Mouse (Mus musculus): ENCODE results near the gene Tln2.

Tln2 gene

DNA sequence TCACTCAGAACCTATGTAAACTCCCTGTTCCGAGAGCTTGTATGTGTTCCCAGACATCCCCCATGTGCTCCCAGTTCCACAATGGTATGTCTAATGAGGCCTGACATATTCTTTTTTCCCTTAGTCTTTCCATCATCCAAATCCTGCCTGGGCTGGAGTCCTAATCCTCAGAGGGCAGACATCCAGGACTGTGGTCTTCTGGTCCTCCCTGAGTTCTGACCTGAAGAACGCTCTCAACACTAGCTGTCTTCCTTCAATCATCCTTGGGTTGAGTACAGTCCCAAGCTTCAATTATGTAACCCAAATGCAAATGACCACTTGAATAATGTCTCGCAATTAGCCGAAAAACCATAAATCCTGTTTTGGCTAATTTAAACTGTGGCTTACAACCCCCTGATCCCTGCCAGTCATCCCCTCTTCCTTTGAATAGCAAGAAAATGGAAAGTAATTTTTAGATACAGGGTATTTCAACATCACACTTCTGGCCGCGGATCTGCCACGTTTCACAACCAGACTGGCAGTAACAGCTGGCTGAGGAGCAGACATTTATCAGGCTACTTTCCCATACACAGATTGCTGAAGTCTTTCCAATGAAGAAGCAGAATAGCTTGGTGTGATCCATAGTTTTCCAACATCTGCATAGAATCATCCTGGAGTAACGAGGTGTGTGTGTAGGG, 65.5 kb downstream of the Tln2 start:
- in situ Hi-C loops (cut with MboI; ENCODE audit: low pct_unique_long_range_greater_than_20kb in 1 of 2, low sequenced_read_pairs in 2 of 2, unreplicated experiment in 1 of 2): no loop called here

GRCm38 (mm10) chr9:67489370-67489769, 70.1 kb downstream of the Tln2 start:
- in situ Hi-C loops (cut with MboI; ENCODE audit: low pct_unique_long_range_greater_than_20kb in 1 of 2, low sequenced_read_pairs in 2 of 2, unreplicated experiment in 1 of 2): no loop called here

DNA sequence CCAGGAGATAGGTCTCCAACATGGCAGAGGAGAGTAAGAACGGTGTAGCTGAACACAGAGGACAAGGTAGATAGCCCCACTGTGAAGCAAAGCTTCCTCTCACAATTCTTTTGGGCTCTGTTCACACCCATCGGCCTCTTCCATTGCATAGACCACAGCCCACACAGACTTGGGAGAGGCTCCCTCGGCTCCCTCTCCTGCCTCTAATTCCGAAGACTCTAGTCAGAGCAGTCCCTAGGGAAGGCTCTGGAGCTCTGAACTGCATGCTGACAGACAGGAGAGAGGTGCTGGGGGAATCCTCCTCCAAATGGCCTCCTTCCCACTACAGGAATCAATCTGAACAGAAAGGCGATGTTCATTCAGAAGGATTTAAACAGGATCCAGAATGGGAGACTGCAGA, 72.9 kb downstream of the Tln2 start:
- in situ Hi-C loops (cut with MboI; ENCODE audit: low pct_unique_long_range_greater_than_20kb in 1 of 2, low sequenced_read_pairs in 2 of 2, unreplicated experiment in 1 of 2): no loop called here

DNA sequence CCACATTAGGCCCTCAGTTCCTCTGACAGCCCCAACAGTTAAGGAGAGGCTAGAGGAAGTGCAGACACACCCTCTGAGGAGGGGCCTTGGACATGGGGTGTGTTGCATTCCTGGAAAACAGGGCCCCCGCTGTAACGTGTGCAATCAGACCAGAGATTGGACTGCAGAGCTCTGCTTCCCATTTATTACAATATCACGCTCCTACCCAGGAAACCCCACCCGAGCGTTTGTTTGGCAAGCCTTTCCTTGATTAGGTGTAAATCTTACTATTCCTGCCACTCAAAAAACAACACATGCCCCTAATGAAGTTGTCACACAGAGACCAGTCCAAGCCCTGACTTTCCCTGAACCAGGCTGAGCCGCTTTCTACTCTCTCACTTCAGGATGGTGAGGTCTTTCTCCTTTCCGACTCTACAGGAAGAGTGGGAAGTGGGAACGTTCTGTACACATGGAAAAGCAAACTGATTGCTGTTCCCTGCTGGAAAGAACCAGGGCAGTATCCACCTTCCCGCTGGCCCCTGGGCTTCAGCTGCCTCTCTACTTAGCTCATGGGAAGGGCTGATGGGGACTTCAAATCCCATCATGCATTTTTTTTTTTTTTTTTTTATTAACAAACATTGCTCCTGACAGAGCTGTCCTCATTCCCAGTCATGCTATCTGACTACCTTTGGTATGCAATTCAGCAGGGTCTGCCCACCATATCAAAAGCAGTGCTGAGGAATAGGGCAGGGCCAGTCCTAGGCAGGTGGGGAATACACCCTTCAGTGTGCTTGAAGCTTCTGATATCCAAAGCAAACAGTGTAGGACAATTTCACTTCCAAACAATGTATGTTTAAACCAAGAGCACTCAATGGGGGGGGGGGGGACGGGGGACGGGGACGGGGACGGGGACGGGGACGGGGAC, 74.1 kb downstream of the Tln2 start:
- in situ Hi-C loops (cut with MboI; ENCODE audit: low pct_unique_long_range_greater_than_20kb in 1 of 2, low sequenced_read_pairs in 2 of 2, unreplicated experiment in 1 of 2): no loop called here

DNA sequence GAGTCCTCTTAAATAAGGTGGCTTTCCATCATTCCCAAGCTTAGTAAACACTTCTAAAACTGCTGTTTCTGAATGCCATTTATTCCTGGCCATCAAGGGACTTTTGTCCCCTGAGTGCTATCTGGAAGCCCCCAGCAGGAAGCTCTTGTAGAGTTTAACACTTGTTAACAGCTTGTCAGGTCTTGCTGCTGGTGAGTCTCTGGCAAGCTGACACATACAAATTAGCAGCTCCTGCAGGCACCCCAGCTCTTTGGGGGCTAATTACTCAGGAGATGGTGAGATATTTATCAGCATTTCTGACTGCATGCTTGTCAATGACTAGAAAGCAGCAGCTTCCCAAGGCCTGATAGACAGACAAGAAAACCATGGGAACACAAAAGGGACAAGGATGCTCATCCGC, 77.2 kb downstream of the Tln2 start:
- in situ Hi-C loops (cut with MboI; ENCODE audit: low pct_unique_long_range_greater_than_20kb in 1 of 2, low sequenced_read_pairs in 2 of 2, unreplicated experiment in 1 of 2): no loop called here

GRCm38 (mm10) chr9:67481851-67482250, 77.7 kb downstream of the Tln2 start:
- in situ Hi-C loops (cut with MboI; ENCODE audit: low pct_unique_long_range_greater_than_20kb in 1 of 2, low sequenced_read_pairs in 2 of 2, unreplicated experiment in 1 of 2): no loop called here

DNA sequence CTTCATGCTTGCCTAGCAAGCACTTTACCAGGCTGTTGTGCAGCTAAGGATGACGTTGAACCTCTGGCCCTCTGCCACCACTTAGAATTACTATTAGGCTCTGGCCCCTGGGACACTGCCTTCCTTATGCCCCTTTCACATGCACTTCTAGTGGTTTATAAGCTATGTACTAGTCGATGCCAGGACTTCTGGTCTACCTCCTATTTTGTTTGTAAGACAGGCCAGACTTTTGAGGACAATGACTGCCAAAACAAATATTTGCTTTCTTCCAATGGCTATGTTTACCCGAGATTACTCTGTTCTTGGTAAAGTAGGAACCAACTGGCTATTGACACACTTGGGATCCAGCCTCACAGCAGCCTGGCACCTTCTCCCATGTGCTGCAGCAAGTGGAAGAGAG, 82.1 kb downstream of the Tln2 start:
- in situ Hi-C loops (cut with MboI; ENCODE audit: low pct_unique_long_range_greater_than_20kb in 1 of 2, low sequenced_read_pairs in 2 of 2, unreplicated experiment in 1 of 2): no loop called here

- in situ Hi-C loops (cut with MboI; ENCODE audit: low pct_unique_long_range_greater_than_20kb in 1 of 2, low sequenced_read_pairs in 2 of 2, unreplicated experiment in 1 of 2): no loop called here
Observed at GRCm38 (mm10) chr9:67476184-67476583, 83.3 kb downstream of the Tln2 start.

DNA sequence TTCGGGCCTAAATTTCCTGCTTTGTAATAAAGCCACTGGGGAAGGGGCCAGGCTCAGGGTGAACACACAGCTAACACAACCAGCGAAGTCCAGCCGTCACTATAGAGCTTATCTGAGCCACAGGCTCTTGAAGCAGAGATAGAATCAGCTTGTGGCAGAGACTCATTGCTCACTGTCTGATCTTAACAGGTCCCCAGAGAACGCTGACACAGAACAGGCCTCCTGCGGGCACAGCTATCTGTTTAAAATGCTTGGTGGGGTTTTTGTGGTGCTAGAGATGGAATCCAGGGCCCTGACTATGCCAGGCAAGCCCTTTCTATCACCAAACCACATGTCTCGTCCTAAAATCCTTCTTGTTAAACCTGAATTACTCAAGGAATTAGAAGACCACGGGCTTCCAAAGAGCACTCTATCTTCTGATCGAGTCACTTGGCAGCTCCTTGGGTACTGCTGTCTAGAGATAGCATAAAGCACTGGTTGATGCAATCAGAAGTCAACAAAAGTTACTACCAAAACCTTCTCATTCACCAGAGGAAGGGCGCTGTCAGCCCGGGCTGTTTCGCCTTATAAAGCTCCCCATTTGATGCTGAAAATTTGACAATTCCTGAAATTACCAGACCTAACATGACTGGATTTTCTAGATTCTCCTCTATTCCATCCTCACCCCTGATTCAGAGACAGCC, 95.9 kb downstream of the Tln2 start:
- in situ Hi-C loops (cut with MboI; ENCODE audit: low pct_unique_long_range_greater_than_20kb in 1 of 2, low sequenced_read_pairs in 2 of 2, unreplicated experiment in 1 of 2): no loop called here

DNA sequence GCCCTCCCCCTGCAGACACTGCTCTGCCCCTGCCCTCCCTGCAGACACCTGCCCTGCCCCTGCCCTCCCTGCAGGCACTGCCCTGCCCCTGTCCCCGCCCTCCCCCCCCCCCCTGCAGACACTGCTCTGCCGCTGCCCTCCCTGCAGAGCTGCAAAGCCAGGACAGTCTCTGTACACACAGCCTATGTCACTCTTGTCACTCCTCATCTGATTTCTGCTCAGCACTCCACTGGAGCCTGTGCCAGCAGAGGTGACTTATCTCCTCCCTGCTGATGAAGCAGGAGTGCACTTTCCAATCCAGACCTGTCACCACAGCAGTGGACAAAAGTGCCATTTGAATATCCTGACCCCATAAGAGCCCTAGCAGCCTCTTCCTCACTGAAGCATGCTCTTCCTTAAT, 118.0 kb downstream of the Tln2 start:
- in situ Hi-C loops (cut with MboI; ENCODE audit: low pct_unique_long_range_greater_than_20kb in 1 of 2, low sequenced_read_pairs in 2 of 2, unreplicated experiment in 1 of 2): no loop called here

GRCm38 (mm10) chr9:67437511-67437910, 122.0 kb downstream of the Tln2 start:
- in situ Hi-C loops (cut with MboI; ENCODE audit: low pct_unique_long_range_greater_than_20kb in 1 of 2, low sequenced_read_pairs in 2 of 2, unreplicated experiment in 1 of 2): no loop called here

GRCm38 (mm10) chr9:67435333-67436154, 124.0 kb downstream of the Tln2 start:
- in situ Hi-C loops (cut with MboI; ENCODE audit: low pct_unique_long_range_greater_than_20kb in 1 of 2, low sequenced_read_pairs in 2 of 2, unreplicated experiment in 1 of 2): no loop called here

DNA sequence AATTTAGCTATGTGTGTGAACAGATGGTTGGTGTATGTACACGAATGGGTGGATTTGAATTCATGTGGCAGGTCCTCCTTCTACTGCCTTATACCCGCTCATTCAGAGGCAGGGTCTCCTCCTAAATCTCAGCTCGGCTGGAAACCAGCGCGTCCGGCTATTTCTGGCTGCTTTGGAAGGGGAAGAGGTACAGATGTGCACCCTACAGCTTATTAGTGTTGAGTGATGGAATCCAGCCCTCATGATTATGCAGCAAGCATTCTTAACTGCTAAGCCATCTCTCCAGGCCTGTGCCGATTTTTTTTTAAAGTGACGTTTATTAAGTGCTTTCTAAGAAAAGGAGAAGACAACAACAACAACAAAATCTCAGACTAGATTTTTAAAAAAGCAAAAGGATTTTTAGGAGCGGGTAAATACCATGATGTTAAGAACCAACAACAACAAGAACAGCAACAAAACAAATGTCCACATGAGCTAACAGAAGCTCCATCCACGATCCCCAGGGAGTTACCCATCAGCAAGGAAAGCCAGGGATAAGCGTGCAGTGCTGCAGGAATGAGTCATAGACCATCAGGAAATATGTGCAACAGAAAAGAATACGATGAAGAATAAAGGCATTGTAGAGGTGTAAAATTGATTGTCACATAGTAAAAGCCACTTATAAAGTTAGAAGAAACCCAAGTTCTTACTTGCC, 130.2 kb downstream of the Tln2 start:
- in situ Hi-C loops (cut with MboI; ENCODE audit: low pct_unique_long_range_greater_than_20kb in 1 of 2, low sequenced_read_pairs in 2 of 2, unreplicated experiment in 1 of 2): no loop called here

DNA sequence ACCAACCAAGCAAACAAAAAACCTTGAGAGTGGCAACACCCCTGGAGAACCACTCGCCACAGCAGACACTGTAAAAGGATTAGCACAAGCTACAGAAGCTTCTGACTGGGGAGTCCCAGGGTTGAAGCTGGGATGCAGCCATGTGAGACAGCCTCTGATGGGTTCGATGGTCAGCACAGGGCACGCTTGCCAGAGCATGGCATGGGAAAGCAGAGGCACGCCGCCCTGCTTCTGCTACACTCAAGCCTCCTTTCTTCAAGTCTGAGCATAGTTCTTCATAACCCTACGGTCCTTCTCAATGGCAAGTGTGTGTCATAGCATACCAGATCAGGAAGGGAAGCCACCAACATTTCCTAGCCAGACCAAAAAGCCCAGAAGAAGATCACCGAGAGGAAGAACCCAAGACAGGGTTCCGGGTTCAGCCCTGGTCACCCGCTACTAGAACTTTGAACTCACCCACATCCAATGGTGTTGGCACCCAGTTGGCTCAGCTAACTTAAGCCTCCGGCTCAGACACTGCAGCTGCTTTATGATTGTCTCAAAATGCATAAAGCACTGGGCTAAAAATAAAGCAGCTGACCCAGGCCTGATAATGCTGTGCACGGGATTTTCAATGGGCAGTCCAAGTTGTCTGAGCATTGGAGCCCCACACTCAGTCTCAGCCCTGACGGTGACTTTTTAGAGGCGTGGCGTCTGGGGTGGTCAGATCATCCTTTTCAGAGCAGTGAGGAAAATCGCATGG, 131.0 kb downstream of the Tln2 start:
- in situ Hi-C loops (cut with MboI; ENCODE audit: low pct_unique_long_range_greater_than_20kb in 1 of 2, low sequenced_read_pairs in 2 of 2, unreplicated experiment in 1 of 2): no loop called here

- in situ Hi-C loops (cut with MboI; ENCODE audit: low pct_unique_long_range_greater_than_20kb in 1 of 2, low sequenced_read_pairs in 2 of 2, unreplicated experiment in 1 of 2): no loop called here
Observed at GRCm38 (mm10) chr9:67426304-67426703, 133.2 kb downstream of the Tln2 start.

GRCm38 (mm10) chr9:67424110-67424509, 135.4 kb downstream of the Tln2 start:
- in situ Hi-C loops (cut with MboI; ENCODE audit: low pct_unique_long_range_greater_than_20kb in 1 of 2, low sequenced_read_pairs in 2 of 2, unreplicated experiment in 1 of 2): no loop called here

GRCm38 (mm10) chr9:67418092-67418491, 141.4 kb downstream of the Tln2 start:
- in situ Hi-C loops (cut with MboI; ENCODE audit: low pct_unique_long_range_greater_than_20kb in 1 of 2, low sequenced_read_pairs in 2 of 2, unreplicated experiment in 1 of 2): no loop called here
